In the genomic region with DNA sequence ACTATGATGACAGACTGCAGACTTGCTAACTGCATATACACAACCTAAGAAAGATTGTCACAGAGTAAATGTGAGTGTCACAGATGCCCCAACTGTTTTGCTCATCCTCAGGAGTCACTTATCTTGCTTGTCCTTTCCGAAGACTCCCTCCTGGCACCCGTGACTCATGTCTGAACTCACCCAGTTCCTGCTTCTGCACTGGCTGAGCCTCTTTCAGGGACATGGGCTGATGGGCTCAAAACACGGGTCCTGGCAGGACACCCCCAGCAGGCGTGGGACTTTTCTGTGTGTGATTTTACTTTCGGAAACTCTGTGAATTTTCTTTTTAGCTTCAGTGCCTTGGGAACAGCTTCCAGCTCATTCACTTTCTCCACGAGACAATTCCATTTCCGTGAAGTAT, we compare ENCODE assay signal across 23 mouse cellular contexts. TPM values are rescaled to one million over a fixed set of nuclear protein-coding genes. Genes with fewer than 3 reads are reported as not detected.
"Had no signal": no experiment of that assay in that cellular context is flagged by ENCODE, and none has a peak within 500 bp of the region (broad histone marks: within the 10 kb centered on the region; RNA-seq: fewer than 3 reads in every experiment).

No protein-coding gene starts in this region.

- H3K4me1 ChIP-seq: liver, embryonic 12.5 days; liver, embryonic 15.5 days; lung, embryonic 15.5 days; megakaryocyte, embryonic 14.5 days; midbrain, embryonic 10.5 days; midbrain, embryonic 13.5 days; stomach, embryonic 15.5 days had no signal

- H3K4me2 ChIP-seq: limb, embryonic 13.5 days; liver, embryonic 12.5 days; liver, embryonic 15.5 days; lung, embryonic 15.5 days; midbrain, embryonic 13.5 days; stomach, embryonic 15.5 days had no signal

- ATAC-seq: liver, embryonic 12.5 days; midbrain, embryonic 13.5 days; midbrain, embryonic 16.5 days had no signal

- H3K27me3 ChIP-seq: limb, embryonic 13.5 days; liver, embryonic 12.5 days; liver, embryonic 15.5 days; lung, embryonic 15.5 days; megakaryocyte, embryonic 14.5 days; midbrain, embryonic 13.5 days; stomach, embryonic 15.5 days had no signal

- H3K27ac ChIP-seq: kidney, postnatal 0 days; layer of hippocampus, adult 2 months; limb, embryonic 10.5 days; limb, embryonic 13.5 days; liver, embryonic 12.5 days; liver, embryonic 15.5 days; lung, embryonic 15.5 days; midbrain, embryonic 10.5 days; midbrain, embryonic 13.5 days; stomach, embryonic 15.5 days had no signal

- H3K4me3 ChIP-seq: layer of hippocampus, adult 2 months; limb, embryonic 10.5 days; limb, embryonic 13.5 days; liver, embryonic 12.5 days; liver, embryonic 15.5 days; lung, embryonic 15.5 days; megakaryocyte, embryonic 14.5 days; midbrain, embryonic 10.5 days; midbrain, embryonic 13.5 days; stomach, embryonic 15.5 days had no signal

- H3K9ac ChIP-seq: limb, embryonic 13.5 days; liver, embryonic 12.5 days; liver, embryonic 15.5 days; lung, embryonic 15.5 days; midbrain, embryonic 13.5 days; stomach, embryonic 15.5 days had no signal

- H3K9me3 ChIP-seq: limb, embryonic 10.5 days; limb, embryonic 13.5 days; liver, embryonic 12.5 days; liver, embryonic 15.5 days; lung, embryonic 15.5 days; megakaryocyte, embryonic 14.5 days; midbrain, embryonic 10.5 days; midbrain, embryonic 13.5 days; stomach, embryonic 15.5 days had no signal

- H3K36me3 ChIP-seq: limb, embryonic 10.5 days; limb, embryonic 13.5 days; liver, embryonic 12.5 days; liver, embryonic 15.5 days; lung, embryonic 15.5 days; midbrain, embryonic 10.5 days; midbrain, embryonic 13.5 days; stomach, embryonic 15.5 days had no signal

- DNase-seq: kidney, postnatal 25 days; layer of hippocampus, adult 9-11 months; liver; lung, adult 18-20 months; lung, postnatal 10 days; lung, postnatal 36 days; retina, postnatal 1 day; right cerebral cortex, postnatal 25 days; spleen, adult 18-20 months; thymus, postnatal 25 days had no signal

RNA-seq across cellular contexts. Expression of a gene that starts 20.4 kb away (rescaled TPM):
- total RNA-seq: monocyte, adult 5-6 weeks had no signal
- polyA plus RNA-seq: liver, embryonic 12.5 days; midbrain, embryonic 10.5 days had no signal
